Mouse (Mus musculus): Measurements from ENCODE around the gene Tmem215. TPM values are rescaled to one million over a fixed set of nuclear protein-coding genes. Genes with fewer than 3 reads are reported as not detected.

Gene Tmem215
- total and polyA plus RNA-seq, 3 experiments = not detected

GRCm38 (mm10) chr4:40486546-40486945, 14.6 kb downstream of the Tmem215 start:
- Histone ChIP-seq H3K4me3 (ENCODE audit: control insufficient read depth in 1 of 2, insufficient read depth in 1 of 2, low read depth in 2 of 2, low read length in 2 of 2) (no peak overlapping the region), H3K4me1 (ENCODE audit: control insufficient read depth in 1 of 2, insufficient read depth in 2 of 2, low read length in 2 of 2) (no peaks in the 10 kb centered on the region), H3K27me3 (ENCODE audit: control insufficient read depth in 1 of 2, insufficient read depth in 2 of 2, low read length in 2 of 2) (peaks cover 4 to 9% of the 10 kb centered on the region in 2 experiments; a peak in 3 of 4 replicates)

GRCm38 (mm10) chr4:40491731-40492130, 19.8 kb downstream of the Tmem215 start:
- no peaks in the 10 kb centered on the region for H3K79me2 ChIP-seq (ENCODE audit: control insufficient read depth, insufficient read depth, low read length, poor library complexity)
- DNase-seq (ENCODE audit: low read depth, low spot score) = no peak
- H3K9ac ChIP-seq (ENCODE audit: control insufficient read depth, low read depth, low read length, poor library complexity, severe bottlenecking) = no peak overlapping the region
- no peak overlapping the region for H3K4me3 ChIP-seq (ENCODE audit: control insufficient read depth in 1 of 2, insufficient read depth in 1 of 2, low read depth in 2 of 2, low read length in 2 of 2)
- H3K27me3 ChIP-seq (ENCODE audit: control insufficient read depth in 1 of 2, insufficient read depth in 2 of 2, low read length in 2 of 2) = peaks cover 2 to 4% of the 10 kb centered on the region in 2 experiments; a peak in 3 of 4 replicates
- TF ChIP-seq MXI1 (IDR thresholded peaks at IDR 0.05; ENCODE audit: low read depth, low read length) (no peak), ZKSCAN1 (IDR thresholded peaks at IDR 0.05; ENCODE audit: low read depth, low read length) (no peak), MAX (IDR thresholded peaks at IDR 0.05; ENCODE audit: low read length) (no peak), MYB (IDR thresholded peaks at IDR 0.05; ENCODE audit: low read depth, low read length) (no peak), SMC3 (IDR thresholded peaks at IDR 0.05; ENCODE audit: low read depth, low read length) (no peak)
- no peaks in the 10 kb centered on the region for H3K36me3 ChIP-seq (ENCODE audit: control insufficient read depth in 1 of 2, insufficient read depth in 2 of 2, low read length in 2 of 2)
- no peak overlapping the region for H3K27ac ChIP-seq (ENCODE audit: control insufficient read depth, low read depth, low read length)
- no peaks in the 10 kb centered on the region for H3K9me3 ChIP-seq (replicated peaks; ENCODE audit: insufficient read depth, low read length)
- H3K4me1 ChIP-seq (ENCODE audit: control insufficient read depth in 1 of 2, insufficient read depth in 2 of 2, low read length in 2 of 2) = no peaks in the 10 kb centered on the region

More at GRCm38 (mm10) chr4:40486546-40486945, 14.6 kb downstream of the Tmem215 start:
- H3K36me3 ChIP-seq (ENCODE audit: control insufficient read depth in 1 of 2, insufficient read depth in 2 of 2, low read length in 2 of 2) = no peaks in the 10 kb centered on the region
- no peak for TF ChIP-seq BHLHE40 (IDR thresholded peaks at IDR 0.05; ENCODE audit: borderline replicate concordance, low read depth, low read length)
- TF ChIP-seq TCF12 (IDR thresholded peaks at IDR 0.05; ENCODE audit: low read depth, low read length) = no peak
- no peak for TF ChIP-seq E2F4 (IDR thresholded peaks at IDR 0.05; ENCODE audit: borderline replicate concordance, low read depth, low read length)
- TF ChIP-seq POLR2AphosphoS5 (IDR thresholded peaks at IDR 0.05; ENCODE audit: borderline replicate concordance, low read depth, low read length) = no peak
- TF ChIP-seq ZMIZ1 (IDR thresholded peaks at IDR 0.05; ENCODE audit: low read depth, low read length) = no peak
- TF ChIP-seq GATA1 (IDR thresholded peaks at IDR 0.05; ENCODE audit: low read depth, low read length) = no peak
- H3K9me3 ChIP-seq (replicated peaks; ENCODE audit: insufficient read depth, low read length) = no peaks in the 10 kb centered on the region
- no peak overlapping the region for H3K9ac ChIP-seq (ENCODE audit: control insufficient read depth, low read depth, low read length, poor library complexity, severe bottlenecking)
- DNase-seq (ENCODE audit: low read depth, low spot score) = no peak
- no peaks in the 10 kb centered on the region for H3K79me2 ChIP-seq (ENCODE audit: control insufficient read depth, insufficient read depth, low read length, poor library complexity)
- H3K27ac ChIP-seq (ENCODE audit: control insufficient read depth, low read depth, low read length) = no peak overlapping the region

DNA sequence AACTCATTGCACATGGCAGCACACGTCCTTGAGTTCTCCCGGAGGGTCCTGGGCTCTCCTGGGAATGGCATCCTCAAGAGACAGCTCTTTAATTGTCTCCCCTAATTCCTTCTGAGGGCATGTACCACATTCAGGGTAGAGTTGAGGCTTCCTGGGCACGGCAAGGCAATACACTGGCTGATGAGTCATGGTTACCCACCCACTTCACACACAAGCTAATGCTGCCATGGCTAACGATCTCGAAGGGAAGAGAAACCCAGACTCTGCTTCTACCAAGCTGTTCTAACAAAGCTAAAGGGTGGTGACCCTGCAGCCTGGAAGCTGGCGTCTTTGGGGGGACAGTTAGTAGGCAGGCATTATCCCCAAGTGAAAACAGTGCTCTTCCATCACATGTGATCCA, 24.4 kb downstream of the Tmem215 start:
- Histone ChIP-seq H3K79me2 (ENCODE audit: control insufficient read depth, insufficient read depth, low read length, poor library complexity) (no peaks in the 10 kb centered on the region), H3K36me3 (ENCODE audit: control insufficient read depth in 1 of 2, insufficient read depth in 2 of 2, low read length in 2 of 2) (no peaks in the 10 kb centered on the region), H3K9ac (ENCODE audit: control insufficient read depth, low read depth, low read length, poor library complexity, severe bottlenecking) (no peak overlapping the region), H3K9me3 (replicated peaks; ENCODE audit: insufficient read depth, low read length) (no peaks in the 10 kb centered on the region), H3K4me1 (ENCODE audit: control insufficient read depth in 1 of 2, insufficient read depth in 2 of 2, low read length in 2 of 2) (no peaks in the 10 kb centered on the region), H3K27ac (ENCODE audit: control insufficient read depth, low read depth, low read length) (no peak overlapping the region), H3K27me3 (ENCODE audit: control insufficient read depth in 1 of 2, insufficient read depth in 2 of 2, low read length in 2 of 2) (peaks cover 0 to 2% of the 10 kb centered on the region in 2 experiments; a peak in 3 of 4 replicates), H3K4me3 (ENCODE audit: control insufficient read depth in 1 of 2, insufficient read depth in 1 of 2, low read depth in 2 of 2, low read length in 2 of 2) (no peak overlapping the region)
- DNase-seq (ENCODE audit: low read depth, low spot score) = no peak
- TF ChIP-seq TAL1 (IDR thresholded peaks at IDR 0.05; ENCODE audit: low read length) = no peak
- TF ChIP-seq ZC3H11A (IDR thresholded peaks at IDR 0.05; ENCODE audit: low read depth, low read length) = no peak
- no peak for TF ChIP-seq EP300 (IDR thresholded peaks at IDR 0.05; ENCODE audit: low read depth in 1 of 2, low read length in 2 of 2)
- no peak for TF ChIP-seq RAD21 (IDR thresholded peaks at IDR 0.05; ENCODE audit: low read depth, low read length)
- TF ChIP-seq NELFE (IDR thresholded peaks at IDR 0.05; ENCODE audit: low read depth, low read length) = no peak
- no peak for TF ChIP-seq MXI1 (IDR thresholded peaks at IDR 0.05; ENCODE audit: low read depth, low read length)
- TF ChIP-seq KAT2A (conservative IDR thresholded peaks at IDR 0.05; ENCODE audit: low read depth, low read length) = no peak
- TF ChIP-seq NRF1 (IDR thresholded peaks at IDR 0.05; ENCODE audit: insufficient read depth, low read depth, low read length, poor library complexity, severe bottlenecking) = no peak
